Mouse (Mus musculus) hindbrain, embryonic 11.5 days (tissue): Measurements from ENCODE around the gene Cdh8. TPM values are rescaled to one million over a fixed set of nuclear protein-coding genes. Genes with fewer than 3 reads are reported as not detected.

Source experiments
- ATAC-seq: fragments of 200-750 bp; cut with Nextera tagmentation; 2 replicates; pipeline ENCODE4 v1.8.0; 2017; ENCODE audit warnings: mild to moderate bottlenecking, moderate TSS enrichment, moderate library complexity; ENCODE audit not compliant: low FRiP score
- DNase-seq: peaks from one replicate; pipeline ENCODE4 v3.0.0-alpha.2; 2015; ENCODE audit warnings: low spot score
- H3K27ac ChIP-seq: fragments of 300-500 bp; sonication (generic); 2 replicates; pipeline ENCODE4 v1.5.1; 2014; ENCODE audit warnings: mild to moderate bottlenecking, low read depth, low read length
- H3K27me3 ChIP-seq: fragments of 300-500 bp; sonication (generic); 2 replicates; pipeline ENCODE4 v1.6.1; 2014; ENCODE audit warnings: mild to moderate bottlenecking, low read length, moderate library complexity, mixed read lengths; ENCODE audit not compliant: control insufficient read depth, insufficient read depth
- H3K36me3 ChIP-seq: fragments of 300-500 bp; sonication (generic); 2 replicates; pipeline ENCODE4 v1.6.1; 2014; ENCODE audit warnings: mild to moderate bottlenecking, low read length, moderate library complexity, mixed read lengths; ENCODE audit not compliant: control insufficient read depth, insufficient read depth
- H3K4me1 ChIP-seq: fragments of 300-500 bp; sonication (generic); replicated peaks from 2 replicates; pipeline ENCODE4 v1.6.1; 2014; ENCODE audit warnings: low read length, mixed read lengths; ENCODE audit not compliant: control insufficient read depth, insufficient read depth
- H3K4me2 ChIP-seq: fragments of 300-500 bp; sonication (generic); replicated peaks from 2 replicates; pipeline ENCODE4 v1.6.1; 2014; ENCODE audit warnings: mild to moderate bottlenecking, low read depth, low read length
- H3K4me3 ChIP-seq: fragments of 300-500 bp; sonication (generic); 2 replicates; pipeline ENCODE4 v1.5.1; 2014; ENCODE audit warnings: low read depth, low read length
- H3K9ac ChIP-seq: fragments of 300-500 bp; sonication (generic); 2 replicates; pipeline ENCODE4 v1.6.1; 2014; ENCODE audit warnings: low read depth, low read length
- H3K9me3 ChIP-seq: fragments of 300-500 bp; sonication (generic); 2 replicates; pipeline ENCODE4 v1.6.1; 2016; ENCODE audit warnings: low read length; ENCODE audit not compliant: control insufficient read depth
- WGBS: fragments of 180-500 bp; shearing (Covaris S2); extraction: QIAGEN DNeasy Blood & Tissue Kit; methylation state at CpG from one replicate; pipeline ENCODE4 v1.1.7; 2014; 5-methylcytosine and 5-hydroxymethylcytosine counted together
- polyA plus RNA-seq: library from polyadenylated mRNA; unstranded; fragments of >200 nt; fragmentation: Nextera tagmentation; extraction: Ambion mirVana; gene quantifications from 2 replicates; pipeline ENCODE4 v1.2.1, GENCODE M21; 2014

Cdh8 gene
- polyA plus RNA-seq = 4.4 and 4.7 TPM in 2 replicates

- Histone ChIP-seq H3K27me3 (peaks cover 12% of the 10 kb centered on the region), H3K4me3 (peak within 1 kb of the TSS; percentile 54), H3K27ac (no peak within 1 kb of the TSS), H3K4me1 (no peaks in the 10 kb centered on the region), H3K9me3 (no peaks in the 10 kb centered on the region), H3K9ac (peak within 1 kb of the TSS; percentile 42), H3K4me2 (peak within 1 kb of the TSS; percentile 95), H3K36me3 (no peaks in the 10 kb centered on the region)
- WGBS = under 1% methylated on average over 51 of the region's 58 CpGs
- ATAC-seq (peak; percentile 78), DNase-seq (peak; percentile 73)
Observed at GRCm38 (mm10) chr8:99415966-99416781, at the start of gene Cdh8. Cdh8 (minus strand) TSS chr8:99416471.

GRCm38 (mm10) chr8:99446506-99446905 lies 30.2 kb upstream of the Cdh8 start:
- H3K27ac ChIP-seq = no peak overlapping the region
- H3K36me3 ChIP-seq = no peaks in the 10 kb centered on the region
- H3K4me1 ChIP-seq = no peaks in the 10 kb centered on the region
- DNase-seq (no peak), ATAC-seq (no peak)
- no peaks in the 10 kb centered on the region for H3K27me3 ChIP-seq
- no peak overlapping the region for H3K9ac ChIP-seq
- 89% methylated on average over 1 of the region's 1 CpGs for WGBS
- no peak overlapping the region for H3K4me2 ChIP-seq
- no peak overlapping the region for H3K4me3 ChIP-seq
- H3K9me3 ChIP-seq = no peaks in the 10 kb centered on the region

DNA sequence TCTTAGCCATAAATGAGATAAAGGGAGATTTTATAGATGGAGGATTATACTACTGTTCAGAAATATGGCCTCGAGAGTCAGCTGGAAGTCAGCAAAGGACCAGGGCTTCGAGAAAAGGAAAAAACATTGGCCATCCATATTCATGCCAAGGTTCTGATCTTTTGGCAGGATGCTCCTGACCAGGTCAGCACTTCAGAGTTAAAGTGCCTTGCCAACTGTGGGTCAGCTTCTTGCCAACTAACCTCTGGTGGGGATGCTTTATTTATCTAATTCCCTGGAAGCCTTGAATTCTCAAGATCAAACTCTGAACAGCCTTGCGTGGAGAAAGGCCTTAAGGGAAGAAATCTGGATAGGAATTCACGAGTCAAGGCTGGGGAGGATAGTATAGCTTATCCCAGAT lies 9.6 kb upstream of the Cdh8 start:
- DNase-seq = no peak
- no peak for ATAC-seq
- no peaks in the 10 kb centered on the region for H3K4me1 ChIP-seq
- WGBS = 82% methylated on average over 4 of the region's 4 CpGs
- no peaks in the 10 kb centered on the region for H3K27me3 ChIP-seq
- no peak overlapping the region for H3K4me2 ChIP-seq
- no peak overlapping the region for H3K9ac ChIP-seq
- no peaks in the 10 kb centered on the region for H3K36me3 ChIP-seq
- H3K27ac ChIP-seq = no peak overlapping the region
- no peak overlapping the region for H3K4me3 ChIP-seq
- no peaks in the 10 kb centered on the region for H3K9me3 ChIP-seq

- peak; percentile 25 for DNase-seq
- H3K9me3 ChIP-seq = no peaks in the 10 kb centered on the region
- peaks cover 4% of the 10 kb centered on the region; the same call in 1 of the 2 replicates for H3K27me3 ChIP-seq
- WGBS = 26% methylated on average over 7 of the region's 7 CpGs
- no peak overlapping the region for H3K9ac ChIP-seq
- no peak for ATAC-seq
- H3K4me2 ChIP-seq = no peak overlapping the region
- H3K36me3 ChIP-seq = no peaks in the 10 kb centered on the region
- H3K4me1 ChIP-seq = no peaks in the 10 kb centered on the region
- no peak overlapping the region for H3K27ac ChIP-seq
- no peak overlapping the region for H3K4me3 ChIP-seq
Observed at GRCm38 (mm10) chr8:99421516-99421915, 5.2 kb upstream of the Cdh8 start.

- no peaks in the 10 kb centered on the region for H3K36me3 ChIP-seq
- H3K27me3 ChIP-seq = peaks cover 12% of the 10 kb centered on the region
- H3K4me1 ChIP-seq = no peaks in the 10 kb centered on the region
- no peak for DNase-seq
- H3K27ac ChIP-seq = no peak overlapping the region
- no peak overlapping the region for H3K4me3 ChIP-seq
- H3K9ac ChIP-seq = no peak overlapping the region
- H3K4me2 ChIP-seq = no peak overlapping the region
- H3K9me3 ChIP-seq = no peaks in the 10 kb centered on the region
- ATAC-seq = no peak
- WGBS = 87% methylated on average over 4 of the region's 4 CpGs
Observed at GRCm38 (mm10) chr8:99419726-99420125, 3.5 kb upstream of the Cdh8 start.

DNA sequence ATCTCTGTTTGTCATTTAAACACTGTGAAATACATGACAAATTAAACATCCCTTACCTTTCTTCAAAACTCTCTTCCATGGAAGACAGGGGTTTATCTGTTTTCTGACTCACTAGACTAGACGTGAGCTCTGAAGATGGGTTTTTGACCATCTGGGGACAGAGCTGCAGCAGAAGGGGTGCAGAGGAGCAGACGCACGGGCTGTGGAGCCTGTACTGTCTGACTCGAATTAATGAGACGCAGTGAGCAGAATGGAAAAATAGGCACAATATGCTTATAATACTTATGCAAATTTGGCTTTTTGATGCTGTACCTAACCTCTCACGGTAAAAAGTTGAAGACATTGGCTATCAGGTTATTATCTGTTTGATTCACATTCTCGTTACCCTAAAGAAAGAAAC lies 1.2 kb upstream of the Cdh8 start:
- ATAC-seq (no peak), DNase-seq (peak; percentile 12)
- H3K9ac ChIP-seq = no peak overlapping the region
- H3K27ac ChIP-seq = no peak overlapping the region
- H3K27me3 ChIP-seq = peaks cover 12% of the 10 kb centered on the region
- H3K4me1 ChIP-seq = no peaks in the 10 kb centered on the region
- H3K4me2 ChIP-seq = no peak overlapping the region
- no peaks in the 10 kb centered on the region for H3K36me3 ChIP-seq
- H3K4me3 ChIP-seq = no peak overlapping the region
- WGBS = 39% methylated on average over 7 of the region's 7 CpGs
- H3K9me3 ChIP-seq = no peaks in the 10 kb centered on the region

DNA sequence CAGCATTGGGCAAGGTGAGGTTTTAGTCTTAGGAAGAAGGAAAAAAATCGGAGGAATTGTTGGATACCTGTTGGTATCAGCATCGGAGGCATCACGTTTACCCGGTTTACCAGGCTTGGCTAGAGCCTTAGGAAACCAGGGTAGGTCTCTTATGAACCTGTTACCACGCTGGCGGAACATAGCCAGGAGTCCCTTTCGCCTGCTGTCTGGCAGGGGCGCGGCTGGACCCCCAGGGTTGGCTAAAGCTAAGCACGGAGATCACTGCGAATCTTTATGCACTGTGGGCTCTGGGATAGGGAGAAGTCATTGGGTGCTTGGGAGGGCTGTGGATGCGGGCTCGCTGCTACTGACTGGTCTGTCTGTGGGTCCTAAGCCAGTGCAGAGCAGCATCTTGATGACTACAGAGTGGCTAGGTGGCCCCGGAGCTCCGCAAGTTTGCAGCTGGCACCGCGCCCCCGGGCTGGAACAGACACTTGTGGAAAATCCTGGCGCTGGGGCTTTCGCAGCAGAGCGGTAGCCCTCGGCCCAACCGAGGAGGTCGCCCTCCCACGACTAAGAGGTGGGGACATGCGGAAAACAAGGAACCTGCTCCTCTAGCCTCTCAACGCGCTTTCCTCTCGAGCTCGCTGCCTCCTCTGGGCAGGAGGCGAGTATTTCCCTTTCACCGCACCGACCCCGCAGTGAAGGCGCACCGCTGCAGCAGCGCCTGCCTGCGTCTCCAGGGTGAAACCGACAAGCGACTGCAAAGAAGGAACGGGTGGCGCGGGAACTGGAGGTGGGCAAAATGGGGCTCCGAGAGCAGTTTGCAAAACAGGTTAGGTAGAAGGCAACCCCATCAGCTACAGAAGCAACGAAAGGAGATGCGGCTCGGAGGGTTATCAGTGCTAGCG lies 950 bp downstream of the Cdh8 start:
- Histone ChIP-seq H3K9me3 (no peaks in the 10 kb centered on the region), H3K27ac (no peak overlapping the region), H3K36me3 (no peaks in the 10 kb centered on the region), H3K4me3 (peak overlapping the region; percentile 54), H3K27me3 (peaks cover 12% of the 10 kb centered on the region), H3K4me2 (peak overlapping the region; percentile 95), H3K4me1 (no peaks in the 10 kb centered on the region), H3K9ac (peak overlapping the region; percentile 42)
- peak; percentile 38 for ATAC-seq
- DNase-seq = peak; percentile 64
- under 1% methylated on average over 48 of the region's 48 CpGs for WGBS

DNA sequence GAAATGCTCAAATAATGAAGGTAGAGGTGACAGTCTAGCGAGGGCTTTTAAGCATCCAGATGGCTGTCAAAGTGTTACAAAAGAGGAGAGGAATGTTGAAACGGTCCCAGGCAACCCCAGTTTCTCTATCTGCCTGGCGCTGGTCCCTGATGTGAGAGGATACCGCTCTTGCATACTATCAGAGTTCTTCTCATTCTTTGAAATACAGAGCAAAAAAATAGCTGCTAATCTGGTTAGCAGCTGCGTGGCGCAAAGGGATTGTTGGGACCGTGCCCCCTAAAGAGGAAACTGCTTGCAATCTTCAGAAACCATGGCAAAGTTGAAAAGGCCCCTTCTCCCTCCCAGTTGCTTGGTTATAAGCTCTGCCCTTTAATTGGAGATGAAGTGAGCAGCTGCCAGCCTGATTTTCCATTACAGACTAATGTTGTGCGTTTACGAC lies 1.8 kb downstream of the Cdh8 start:
- Histone ChIP-seq H3K36me3 (no peaks in the 10 kb centered on the region), H3K4me2 (peak overlapping the region; percentile 95), H3K4me3 (peak overlapping the region; percentile 54), H3K9me3 (no peaks in the 10 kb centered on the region), H3K27ac (no peak overlapping the region), H3K9ac (no peak overlapping the region), H3K27me3 (peaks cover 12% of the 10 kb centered on the region), H3K4me1 (no peaks in the 10 kb centered on the region)
- 6% methylated on average over 9 of the region's 9 CpGs for WGBS
- no peak for DNase-seq
- no peak for ATAC-seq
